Mouse (Mus musculus): ENCODE data around the gene Vps13a.
"Not testable (repeated sequence)": the region's sequence is repeated elsewhere in the genome, so short reads cannot be mapped to it uniquely, and the experiment has no call there.

Vps13a gene

GRCm38 (mm10) chr19:16757439-16757838 lies 23.3 kb downstream of the Vps13a start:
- not testable (repeated sequence) for DNase-seq

GRCm38 (mm10) chr19:16755854-16756253 lies 24.9 kb downstream of the Vps13a start:
- DNase-seq, result no peak

DNA sequence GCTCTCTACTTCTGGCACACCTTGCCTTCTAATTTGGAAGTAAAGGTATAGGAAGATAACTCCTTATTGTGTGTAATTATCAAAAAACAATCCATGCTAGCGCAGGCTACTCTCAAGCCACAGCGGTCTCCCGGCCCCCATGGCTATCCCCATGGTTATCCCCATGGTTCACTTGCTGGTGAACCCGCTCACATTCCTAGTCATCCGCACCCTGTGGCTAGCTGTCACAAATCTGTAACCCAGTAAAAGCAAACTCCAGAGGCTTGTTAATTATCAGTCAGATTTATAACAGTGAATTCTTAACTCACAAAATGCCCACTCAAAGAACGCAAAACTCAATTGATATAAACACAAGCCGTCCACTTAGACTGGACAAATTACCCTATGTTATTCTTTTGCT lies 25.5 kb downstream of the Vps13a start:
- DNase-seq, result no peak

GRCm38 (mm10) chr19:16753151-16753550 lies 27.6 kb downstream of the Vps13a start:
- no peak for DNase-seq

GRCm38 (mm10) chr19:16736854-16737253 lies 43.9 kb downstream of the Vps13a start:
- no peak for DNase-seq

GRCm38 (mm10) chr19:16728729-16729128 lies 52.0 kb downstream of the Vps13a start:
- no peak for DNase-seq

GRCm38 (mm10) chr19:16715249-16715648 lies 65.5 kb downstream of the Vps13a start:
- DNase-seq, result no peak

GRCm38 (mm10) chr19:16701790-16702189 lies 78.9 kb downstream of the Vps13a start:
- no peak for DNase-seq

- no peak for DNase-seq
Measured at GRCm38 (mm10) chr19:16684922-16685321, 95.8 kb downstream of the Vps13a start.

DNA sequence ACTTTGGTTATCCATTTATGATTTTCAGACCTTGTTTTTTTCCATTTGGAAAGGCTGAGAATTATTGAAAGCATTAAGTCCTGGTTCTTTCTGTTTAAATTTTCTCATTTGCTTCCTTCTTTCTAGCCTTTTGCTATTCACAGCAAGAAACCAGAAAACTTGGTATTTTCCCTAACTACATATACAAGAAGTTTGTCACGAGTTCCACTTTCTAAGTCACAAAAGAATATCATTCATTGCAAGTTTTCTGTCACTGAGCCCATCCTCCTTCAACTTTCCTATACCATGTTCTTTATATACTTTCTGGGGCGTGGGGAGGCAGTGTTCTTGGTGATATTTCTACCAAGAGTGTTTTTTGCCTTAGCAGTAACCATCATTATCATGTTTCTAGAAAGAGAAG lies 96.5 kb downstream of the Vps13a start:
- no peak for DNase-seq

- DNase-seq, result no peak
Measured at GRCm38 (mm10) chr19:16625610-16626395, 154.9 kb downstream of the Vps13a start.

DNA sequence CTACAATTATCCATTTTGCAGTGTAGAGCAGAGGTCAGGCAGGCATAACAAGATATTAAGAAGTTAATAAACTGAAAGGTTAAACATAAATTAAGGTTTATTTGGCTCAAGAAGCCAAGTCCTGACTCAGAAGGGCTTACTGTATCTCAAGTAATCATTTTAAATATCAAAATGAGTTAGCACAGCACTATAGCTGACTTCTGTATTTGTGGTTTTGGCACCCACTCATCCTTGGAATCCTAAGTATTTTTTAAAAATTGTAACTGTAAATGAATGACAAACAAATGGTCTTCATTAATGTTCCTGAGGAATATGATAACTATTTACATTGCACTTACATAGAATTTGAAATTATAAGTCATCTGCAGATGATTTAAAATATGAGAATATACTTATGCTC lies 155.7 kb downstream of the Vps13a start:
- DNase-seq, result no peak

GRCm38 (mm10) chr19:16623154-16623553 lies 157.6 kb downstream of the Vps13a start:
- DNase-seq, result no peak

GRCm38 (mm10) chr19:16607634-16608033 lies 173.1 kb downstream of the Vps13a start:
- DNase-seq, result no peak

DNA sequence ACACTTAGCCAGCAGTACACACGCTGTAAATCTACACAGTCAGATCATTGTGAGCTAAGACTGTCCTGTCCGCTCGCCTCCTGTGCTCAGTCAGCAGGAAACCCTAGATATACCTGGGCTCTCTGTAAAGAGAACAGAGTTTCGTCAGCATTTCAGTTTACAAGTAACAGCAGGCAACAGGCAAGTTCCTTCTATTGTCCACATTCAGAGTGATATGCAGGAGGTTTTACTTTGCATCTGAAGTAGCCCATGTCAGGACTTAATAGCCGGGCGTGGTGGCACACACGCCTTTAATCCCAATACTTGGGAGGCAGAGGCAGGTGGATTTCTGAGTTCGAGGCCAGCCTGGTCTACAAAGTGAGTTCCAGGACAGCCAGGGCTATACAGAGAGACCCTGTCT lies 178.7 kb downstream of the Vps13a start:
- DNase-seq, result no peak

DNA sequence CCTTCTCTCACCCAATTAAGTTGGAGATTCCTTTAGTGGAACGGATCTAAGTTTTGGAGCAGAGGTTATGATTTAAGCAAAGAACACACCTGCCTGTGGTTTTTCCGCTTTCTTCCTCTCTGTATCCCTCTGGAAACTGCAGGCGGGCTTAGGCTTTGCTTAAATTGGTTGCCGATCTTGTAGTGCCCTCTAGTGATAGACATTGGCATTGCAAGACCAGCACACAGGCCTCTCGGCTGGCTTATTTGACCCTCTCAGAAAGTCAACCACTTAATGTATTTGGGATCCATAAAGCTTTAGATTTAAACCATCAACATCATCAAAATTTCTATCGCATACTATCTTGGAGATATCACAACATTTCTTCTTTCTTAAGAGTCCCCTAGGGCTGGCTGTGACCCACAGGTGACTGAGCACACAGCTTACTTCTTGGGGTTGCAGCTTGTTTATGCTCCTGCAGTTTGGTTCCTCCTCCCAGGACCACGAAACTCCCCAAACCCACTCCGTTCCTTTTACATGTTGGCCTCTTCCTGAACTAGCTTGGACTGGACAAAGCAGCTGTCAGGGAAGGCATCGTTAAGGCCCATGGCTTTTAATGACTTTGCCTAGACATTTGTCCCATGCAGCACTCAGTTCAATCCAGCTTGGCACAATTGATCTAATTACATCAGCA lies 181.3 kb downstream of the Vps13a start:
- DNase-seq, result peak; percentile 58 to 82

DNA sequence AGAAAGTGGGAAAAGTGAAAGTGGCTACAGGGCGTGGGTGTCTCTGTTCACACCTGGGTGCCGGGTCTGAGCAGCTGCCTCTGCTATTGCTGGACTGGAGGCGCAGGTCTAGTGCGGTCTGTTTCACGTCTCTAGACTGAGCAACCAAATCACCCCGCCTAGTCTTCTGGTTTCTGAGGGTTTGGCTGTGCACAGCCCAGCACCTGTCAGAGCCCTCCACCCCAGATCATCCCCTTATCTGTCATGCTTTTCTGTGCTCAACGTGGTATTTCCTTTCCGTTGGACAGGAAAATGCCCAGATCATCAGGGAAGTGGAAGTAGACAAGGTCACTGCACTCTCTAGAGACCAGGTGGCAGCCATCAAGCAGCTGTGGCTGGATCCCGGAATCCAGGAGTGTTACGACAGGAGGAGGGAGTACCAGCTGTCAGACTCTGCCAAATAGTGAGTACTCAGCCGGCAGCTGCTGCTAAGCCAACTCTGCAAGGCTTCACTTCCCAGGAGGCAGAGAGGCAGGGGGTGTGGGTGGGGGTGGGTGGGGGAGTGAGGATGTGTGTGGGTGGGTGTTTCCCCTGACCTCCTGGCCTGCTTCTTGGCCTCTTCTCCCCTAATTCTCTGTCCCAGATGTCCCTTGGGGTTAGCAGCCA lies 182.0 kb downstream of the Vps13a start:
- no peak for DNase-seq

DNA sequence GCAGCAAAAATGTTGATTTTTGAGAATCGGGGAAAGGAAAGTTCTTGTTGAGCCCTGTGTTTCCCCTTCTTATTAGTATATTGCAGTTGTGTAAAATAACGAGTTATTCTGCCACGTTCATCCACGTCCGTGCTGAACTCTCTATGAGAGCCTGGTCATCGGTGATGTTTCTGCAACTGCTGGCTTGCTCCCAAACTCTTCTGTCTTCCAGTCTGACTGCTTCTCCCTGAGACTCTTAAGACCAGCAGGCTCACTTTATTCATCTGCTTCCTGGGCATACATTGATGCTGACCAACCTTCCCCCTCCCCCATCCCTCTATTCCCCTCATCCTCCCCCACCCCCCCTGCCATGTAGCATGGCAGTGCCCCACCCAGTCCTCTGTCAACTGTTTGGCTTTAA lies 183.5 kb downstream of the Vps13a start:
- DNase-seq, result no peak

DNA sequence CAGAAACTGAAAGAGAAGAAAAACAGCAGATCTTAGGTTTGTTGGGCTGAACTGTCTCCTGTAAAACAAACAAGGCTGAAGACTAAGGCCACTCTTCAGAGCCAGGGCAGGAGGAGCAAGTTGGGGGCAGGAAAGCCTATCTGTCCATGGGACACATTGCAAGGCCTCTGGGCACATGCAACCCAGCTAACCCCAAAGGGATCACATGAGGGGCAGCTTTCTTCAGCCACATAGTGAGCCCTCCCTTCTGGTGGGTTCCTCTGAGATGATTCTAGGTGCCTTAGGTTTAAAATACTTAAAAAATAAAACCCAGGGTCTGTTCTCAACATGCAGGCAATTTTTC lies 186.8 kb downstream of the Vps13a start:
- DNase-seq, result no peak

DNA sequence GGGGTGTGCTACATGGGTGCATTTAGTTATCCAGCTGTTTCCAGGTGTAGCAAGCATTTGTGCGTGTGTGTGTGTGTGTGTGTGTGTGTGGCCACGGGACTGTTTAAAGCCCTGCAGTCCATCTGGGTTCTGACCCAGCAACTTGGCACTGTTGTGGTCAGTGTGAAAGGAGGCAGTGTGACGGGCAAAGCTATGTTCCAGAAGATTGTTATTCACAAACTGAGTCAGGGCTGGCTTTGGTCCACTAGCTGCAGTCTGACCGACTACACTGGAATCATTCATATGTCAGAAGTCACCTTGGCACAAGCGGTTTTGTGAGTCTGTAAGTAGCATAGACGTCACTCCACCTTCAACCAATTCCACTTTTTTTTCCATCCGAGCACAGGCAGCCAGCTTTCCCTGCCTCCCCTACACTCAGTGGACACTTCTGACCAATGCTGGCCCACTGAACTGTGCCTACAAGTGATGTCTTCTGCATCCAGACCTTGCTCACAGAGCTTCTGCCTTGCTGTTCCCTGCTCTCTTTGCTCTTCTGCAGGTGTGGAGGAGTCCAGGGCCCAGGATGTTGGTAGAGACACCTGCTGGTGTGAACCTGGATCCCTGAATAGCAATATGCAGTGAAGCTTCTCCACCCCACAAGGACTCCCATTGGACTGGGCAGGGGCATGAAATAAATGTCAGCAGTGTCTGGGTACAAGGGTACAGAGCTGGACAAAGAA lies 187.3 kb downstream of the Vps13a start:
- no peak for DNase-seq

- no peak for DNase-seq
Measured at GRCm38 (mm10) chr19:16585379-16585778, 195.4 kb downstream of the Vps13a start.

- DNase-seq, result no peak
Measured at GRCm38 (mm10) chr19:16584546-16584945, 196.2 kb downstream of the Vps13a start.

DNA sequence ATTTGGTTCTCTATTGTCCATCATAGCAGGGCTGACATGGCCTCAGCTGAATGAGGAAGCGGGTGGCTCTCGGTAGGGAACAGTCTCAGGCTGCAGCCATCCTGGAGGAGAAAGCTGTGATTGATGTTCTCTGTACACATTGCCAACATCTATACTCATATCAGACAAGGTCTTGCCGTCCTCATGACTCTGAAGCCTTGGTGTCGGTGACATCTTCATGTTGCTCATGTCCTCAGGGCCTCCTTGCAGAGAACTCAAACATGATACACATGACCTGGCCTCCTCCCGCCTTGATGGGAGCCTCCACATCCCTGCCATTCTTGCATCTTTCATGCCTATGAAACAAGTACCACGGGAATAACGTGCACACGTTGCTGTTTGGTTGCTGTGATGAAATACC lies 200.2 kb downstream of the Vps13a start:
- no peak for DNase-seq
